Mouse (Mus musculus): Measurements from ENCODE around the gene Camk2b. TPM values are rescaled to one million over a fixed set of nuclear protein-coding genes. Genes with fewer than 3 reads are reported as not detected.
"Not testable (repeated sequence)": the region's sequence is repeated elsewhere in the genome, so short reads cannot be mapped to it uniquely, and the experiment has no call there.

Gene Camk2b
- polyA plus RNA-seq, 1 experiment: 0.97 TPM

- H3K4me3 ChIP-seq (ENCODE audit: insufficient read depth, low read length): no peak overlapping the region
- no peak overlapping the region for H3K27ac ChIP-seq (ENCODE audit: insufficient read depth, low read length)
- TF ChIP-seq CTCF (IDR thresholded peaks at IDR 0.05; ENCODE audit: borderline replicate concordance, insufficient read depth, low read length) (no peak), POLR2A (IDR thresholded peaks at IDR 0.05; ENCODE audit: low read depth, low read length) (no peak)
Measured at GRCm38 (mm10) chr11:6017484-6018140, 48.5 kb downstream of the Camk2b start.

GRCm38 (mm10) chr11:6016797-6017395, 49.3 kb downstream of the Camk2b start:
- TF ChIP-seq CTCF (IDR thresholded peaks at IDR 0.05; ENCODE audit: borderline replicate concordance, insufficient read depth, low read length) (no peak), POLR2A (IDR thresholded peaks at IDR 0.05; ENCODE audit: low read depth, low read length) (no peak)
- Histone ChIP-seq H3K4me3 (ENCODE audit: insufficient read depth, low read length) (no peak overlapping the region), H3K4me1 (ENCODE audit: control insufficient read depth, insufficient read depth, low read length) (no peaks in the 10 kb centered on the region)

More at GRCm38 (mm10) chr11:6017484-6018140, 48.5 kb downstream of the Camk2b start:
- no peaks in the 10 kb centered on the region for H3K4me1 ChIP-seq (ENCODE audit: control insufficient read depth, insufficient read depth, low read length)

GRCm38 (mm10) chr11:6016368-6016767, 49.8 kb downstream of the Camk2b start:
- TF ChIP-seq POLR2A (IDR thresholded peaks at IDR 0.05; ENCODE audit: low read depth, low read length) (no peak), CTCF (IDR thresholded peaks at IDR 0.05; ENCODE audit: borderline replicate concordance, insufficient read depth, low read length) (no peak)
- H3K4me3 ChIP-seq (ENCODE audit: insufficient read depth, low read length): no peak overlapping the region
- H3K4me1 ChIP-seq (ENCODE audit: control insufficient read depth, insufficient read depth, low read length): no peaks in the 10 kb centered on the region
- no peak overlapping the region for H3K27ac ChIP-seq (ENCODE audit: insufficient read depth, low read length)

More at GRCm38 (mm10) chr11:6016797-6017395, 49.3 kb downstream of the Camk2b start:
- no peak overlapping the region for H3K27ac ChIP-seq (ENCODE audit: insufficient read depth, low read length)

- no peak overlapping the region for H3K4me3 ChIP-seq (ENCODE audit: insufficient read depth, low read length)
- no peak overlapping the region for H3K27ac ChIP-seq (ENCODE audit: insufficient read depth, low read length)
- no peak for TF ChIP-seq POLR2A (IDR thresholded peaks at IDR 0.05; ENCODE audit: low read depth, low read length)
- no peak for TF ChIP-seq CTCF (IDR thresholded peaks at IDR 0.05; ENCODE audit: borderline replicate concordance, insufficient read depth, low read length)
- no peaks in the 10 kb centered on the region for H3K4me1 ChIP-seq (ENCODE audit: control insufficient read depth, insufficient read depth, low read length)
Measured at GRCm38 (mm10) chr11:6015011-6015431, 51.1 kb downstream of the Camk2b start.

- no peak overlapping the region for H3K27ac ChIP-seq (ENCODE audit: insufficient read depth, low read length)
- no peak for TF ChIP-seq POLR2A (IDR thresholded peaks at IDR 0.05; ENCODE audit: low read depth, low read length)
- TF ChIP-seq CTCF (IDR thresholded peaks at IDR 0.05; ENCODE audit: borderline replicate concordance, insufficient read depth, low read length): no peak
- no peak overlapping the region for H3K4me3 ChIP-seq (ENCODE audit: insufficient read depth, low read length)
- H3K4me1 ChIP-seq (ENCODE audit: control insufficient read depth, insufficient read depth, low read length): no peaks in the 10 kb centered on the region
Measured at GRCm38 (mm10) chr11:6013359-6013758, 52.8 kb downstream of the Camk2b start.

GRCm38 (mm10) chr11:6011879-6012278, 54.3 kb downstream of the Camk2b start:
- Histone ChIP-seq H3K4me3 (ENCODE audit: insufficient read depth, low read length) (no peak overlapping the region), H3K27ac (ENCODE audit: insufficient read depth, low read length) (no peak overlapping the region), H3K4me1 (ENCODE audit: control insufficient read depth, insufficient read depth, low read length) (no peaks in the 10 kb centered on the region)
- TF ChIP-seq CTCF (IDR thresholded peaks at IDR 0.05; ENCODE audit: borderline replicate concordance, insufficient read depth, low read length) (no peak), POLR2A (IDR thresholded peaks at IDR 0.05; ENCODE audit: low read depth, low read length) (no peak)

GRCm38 (mm10) chr11:6010751-6011482, 55.2 kb downstream of the Camk2b start:
- H3K4me3 ChIP-seq (ENCODE audit: insufficient read depth, low read length); H3K4me1 ChIP-seq (ENCODE audit: control insufficient read depth, insufficient read depth, low read length): not testable (repeated sequence)

GRCm38 (mm10) chr11:6007779-6008128, 58.4 kb downstream of the Camk2b start:
- H3K4me1 ChIP-seq (ENCODE audit: control insufficient read depth, insufficient read depth, low read length); H3K4me3 ChIP-seq (ENCODE audit: insufficient read depth, low read length); H3K27ac ChIP-seq (ENCODE audit: insufficient read depth, low read length): not testable (repeated sequence)

More at GRCm38 (mm10) chr11:6010751-6011482, 55.2 kb downstream of the Camk2b start:
- H3K27ac ChIP-seq (ENCODE audit: insufficient read depth, low read length): not testable (repeated sequence)

- not testable (repeated sequence) for H3K27ac ChIP-seq (ENCODE audit: insufficient read depth, low read length); H3K4me1 ChIP-seq (ENCODE audit: control insufficient read depth, insufficient read depth, low read length)
- peak overlapping the region; percentile 55 for H3K4me3 ChIP-seq (ENCODE audit: insufficient read depth, low read length)
Measured at GRCm38 (mm10) chr11:6007010-6007778, 59.0 kb downstream of the Camk2b start.

- H3K4me3 ChIP-seq (ENCODE audit: insufficient read depth, low read length): peak overlapping the region; percentile 55
- H3K27ac ChIP-seq (ENCODE audit: insufficient read depth, low read length); H3K4me1 ChIP-seq (ENCODE audit: control insufficient read depth, insufficient read depth, low read length): not testable (repeated sequence)
Measured at GRCm38 (mm10) chr11:6006351-6007009, 59.7 kb downstream of the Camk2b start.

GRCm38 (mm10) chr11:6005374-6006043, 60.7 kb downstream of the Camk2b start:
- not testable (repeated sequence) for H3K4me3 ChIP-seq (ENCODE audit: insufficient read depth, low read length); H3K27ac ChIP-seq (ENCODE audit: insufficient read depth, low read length)
- H3K4me1 ChIP-seq (ENCODE audit: control insufficient read depth, insufficient read depth, low read length): peaks cover 14% of the 10 kb centered on the region

Measured in embryonic fibroblast, embryonic 13.5 days (primary cell).